Mouse (Mus musculus) sigmoid colon, adult 10 weeks (tissue): ENCODE results near the gene Gm8206. TPM values are rescaled to one million over a fixed set of nuclear protein-coding genes. Genes with fewer than 3 reads are reported as not detected.

Experiments
- polyA plus RNA-seq: library from polyadenylated mRNA; stranded (reverse); fragments of 350-450 nt; fragmentation: Illumina TruSeq; extraction: RNeasy Lipid Tissue Mini Kit (QIAGEN cat#74804); gene quantifications from one replicate; pipeline ENCODE4 v1.2.3, GENCODE M21; 2014; ENCODE audit warnings: low read depth, low replicate concordance

The Gm8206 gene
- not detected for polyA plus RNA-seq

GRCm38 (mm10) chr14:6093842-6094241, at the start of gene Gm8206:
Gene Gm8206 (minus strand): TSS chr14:6093942.

GRCm38 (mm10) chr14:6125707-6126106, 32.0 kb upstream of the Gm8206 start, which contains the start of gene Gm3476:
Gene Gm3476 (minus strand): TSS chr14:6125807.

GRCm38 (mm10) chr14:6108272-6108925, 14.7 kb upstream of the Gm8206 start, which contains the start of gene Gm3468:
Gene Gm3468 (minus strand): TSS chr14:6108665.

GRCm38 (mm10) chr14:6058167-6058566, 35.6 kb downstream of the Gm8206 start, which contains the start of gene Gm6337:
Gene Gm6337 (minus strand): TSS chr14:6058267.

GRCm38 (mm10) chr14:5979037-5979436, 114.7 kb downstream of the Gm8206 start, which contains the start of gene Gm3453:
Gene Gm3453 (minus strand): TSS chr14:5979137.

Other genes with a start within 250 kb of the Gm8206 start
- not detected for gene Gm8237, start 213.6 kb downstream of the Gm8206 start, polyA plus RNA-seq
- 0.54 TPM for gene Gm3248, start 132.2 kb downstream of the Gm8206 start, polyA plus RNA-seq
- gene Gm3453, start 114.8 kb downstream of the Gm8206 start, polyA plus RNA-seq = not detected
- not detected for gene Gm6337, start 35.7 kb downstream of the Gm8206 start, polyA plus RNA-seq
- gene Gm3468, start 14.7 kb upstream of the Gm8206 start, polyA plus RNA-seq = 2.5 TPM
- not detected for gene Gm3476, start 31.9 kb upstream of the Gm8206 start, polyA plus RNA-seq
- gene Gm21560, start 125.3 kb upstream of the Gm8206 start, polyA plus RNA-seq = not detected
- 6.8 TPM for gene Gm3411, start 193.3 kb upstream of the Gm8206 start, polyA plus RNA-seq
- gene Gm21103, start 210.9 kb upstream of the Gm8206 start, polyA plus RNA-seq = not detected
- gene Gm3618, start 249.7 kb upstream of the Gm8206 start, polyA plus RNA-seq = not detected